In the genomic region with DNA sequence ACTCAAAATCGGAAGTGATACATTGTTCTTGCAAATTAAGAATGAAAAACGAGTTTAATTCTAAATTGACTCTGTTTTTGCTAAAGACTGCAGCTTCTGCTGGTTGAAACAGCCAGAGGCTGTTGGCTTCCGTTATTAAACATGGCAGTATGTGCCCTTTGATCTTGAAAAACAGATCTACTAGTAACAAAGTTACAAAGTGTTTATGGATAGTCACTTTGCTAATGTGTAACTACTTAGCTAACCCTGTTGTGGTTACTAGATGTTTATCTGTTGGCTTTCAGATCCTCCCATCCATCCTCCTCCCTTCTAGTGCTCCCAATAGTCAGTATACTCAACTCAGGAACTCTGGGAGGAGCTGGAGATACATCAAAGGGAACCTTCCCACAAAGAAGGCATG, we compare ENCODE assay signal across 24 mouse cellular contexts. TPM values are rescaled to one million over a fixed set of nuclear protein-coding genes. Genes with fewer than 3 reads are reported as not detected.
DNase-seq lines count a peak whose midpoint lies in the region; ATAC-seq lines count a peak whose summit lies in the region.
"Had no signal": no experiment of that assay in that cellular context is flagged by ENCODE, and none has a peak within 500 bp of the region (broad histone marks: within the 10 kb centered on the region; RNA-seq: fewer than 3 reads in every experiment).

No protein-coding gene starts in this region.

- H3K36me3 ChIP-seq in liver, embryonic 16.5 days (ENCODE audit: control insufficient read depth, insufficient read depth), result no peaks in the 10 kb centered on the region
- no peaks in the 10 kb centered on the region for H3K36me3 ChIP-seq in limb, embryonic 10.5 days
- H3K36me3 ChIP-seq: forebrain, embryonic 10.5 days; heart, embryonic 10.5 days; heart, embryonic 13.5 days had no signal

- 38% methylated on average over 3 of the region's 3 CpGs for WGBS in liver, embryonic 16.5 days (ENCODE audit: insufficient replicate concordance)
- 59% methylated on average over 3 of the region's 3 CpGs for WGBS in limb, embryonic 10.5 days

- no peak overlapping the region for H3K9ac ChIP-seq in liver, embryonic 16.5 days (ENCODE audit: low read depth, low read length)
- H3K9ac ChIP-seq: forebrain, embryonic 13.5 days; heart, embryonic 13.5 days; hindbrain, embryonic 14.5 days had no signal

- no peaks in the 10 kb centered on the region for H3K27me3 ChIP-seq in liver, embryonic 16.5 days (ENCODE audit: control insufficient read depth, insufficient read depth, low read depth, low read length)
- H3K27me3 ChIP-seq in limb, embryonic 10.5 days (ENCODE audit: low read depth, poor library complexity, severe bottlenecking), result no peaks in the 10 kb centered on the region
- H3K27me3 ChIP-seq: forebrain, embryonic 13.5 days; heart, embryonic 13.5 days had no signal

- no peak overlapping the region for H3K4me2 ChIP-seq in liver, embryonic 16.5 days (ENCODE audit: low read depth, low read length)
- H3K4me2 ChIP-seq: forebrain, embryonic 13.5 days; heart, embryonic 13.5 days; hindbrain, embryonic 14.5 days had no signal

- H3K9me3 ChIP-seq in liver, embryonic 16.5 days (replicated peaks; ENCODE audit: control insufficient read depth, low read length), result no peaks in the 10 kb centered on the region
- no peaks in the 10 kb centered on the region for H3K9me3 ChIP-seq in limb, embryonic 10.5 days (replicated peaks)
- H3K9me3 ChIP-seq: forebrain, embryonic 10.5 days; forebrain, embryonic 13.5 days; heart, embryonic 10.5 days; heart, embryonic 13.5 days had no signal

- no peak overlapping the region for H3K27ac ChIP-seq in liver, embryonic 16.5 days (ENCODE audit: low read length)
- H3K27ac ChIP-seq in limb, embryonic 10.5 days, result no peak overlapping the region
- H3K27ac ChIP-seq: forebrain, embryonic 10.5 days; forebrain, embryonic 13.5 days; heart, adult 2 months; heart, embryonic 10.5 days; heart, embryonic 13.5 days; hindbrain, embryonic 14.5 days had no signal

- DNase-seq in kidney, adult 9 months, result peak; percentile 61
- no peak for DNase-seq in kidney, postnatal 4 days
- no peak for DNase-seq in liver
- no peak for DNase-seq in limb, embryonic 10.5 days (ENCODE audit: low spot score)
- DNase-seq in yolk sac, embryonic 10.5 days (ENCODE audit: low spot score), result no peak
- DNase-seq: adrenal gland, postnatal 10 days; adrenal gland, postnatal 36 days; B cell, adult 2 months; cerebellum, adult 18-20 months; cerebellum, adult 9-10 months; cerebellum, postnatal 14 days; gastrocnemius, postnatal 10 days; gastrocnemius, postnatal 36 days; heart, adult 2 months; heart, postnatal 14 days; heart, postnatal 4 days had no signal

- ATAC-seq in liver, embryonic 16.5 days (ENCODE audit: low read depth), result peak; percentile 41; the same call in 1 of the 2 replicates
- ATAC-seq in CD4-positive, CD25-positive, alpha-beta regulatory T cell, adult 4 months, result peak; percentile 43
- ATAC-seq: forebrain, embryonic 13.5 days; forebrain, embryonic 16.5 days had no signal

- no peaks in the 10 kb centered on the region for H3K4me1 ChIP-seq in liver, embryonic 16.5 days (ENCODE audit: control insufficient read depth, low read depth, low read length)
- H3K4me1 ChIP-seq in limb, embryonic 10.5 days, result no peaks in the 10 kb centered on the region
- H3K4me1 ChIP-seq: forebrain, embryonic 13.5 days; heart, embryonic 10.5 days; heart, embryonic 13.5 days had no signal

- no peak overlapping the region for H3K4me3 ChIP-seq in liver, embryonic 16.5 days (ENCODE audit: low read depth, low read length)
- H3K4me3 ChIP-seq in limb, embryonic 10.5 days, result no peak overlapping the region
- H3K4me3 ChIP-seq: forebrain, embryonic 10.5 days; forebrain, embryonic 13.5 days; heart, adult 2 months; heart, embryonic 10.5 days; heart, embryonic 13.5 days had no signal

RNA-seq across cellular contexts. Expression of a gene that starts 27.4 kb away (rescaled TPM):
- polyA plus RNA-seq in liver, embryonic 16.5 days (2015; fragmentation: Nextera tagmentation; extraction: Ambion mirVana), result 0.02 and 0.05 TPM in 2 replicates
- 10 to 100 TPM; 34.7 to 38.8 TPM for polyA plus RNA-seq in CD4-positive, CD25-positive, alpha-beta regulatory T cell, adult 4 months (2017; shearing (Covaris generic))
- polyA plus RNA-seq in limb, embryonic 10.5 days (2016; fragmentation: Nextera tagmentation; extraction: Ambion mirVana), result not detected in 2 replicates
- polyA plus RNA-seq: heart, embryonic 10.5 days; heart, embryonic 13.5 days had no signal

RNA-seq across cellular contexts. Expression of a gene that starts 41.3 kb away (rescaled TPM):
- polyA plus RNA-seq in liver, embryonic 16.5 days (2015; fragmentation: Nextera tagmentation; extraction: Ambion mirVana), result 7.5 and 7.7 TPM in 2 replicates
- polyA plus RNA-seq in CD4-positive, CD25-positive, alpha-beta regulatory T cell, adult 4 months (2017; shearing (Covaris generic)), result 10 to 100 TPM; 31.2 to 37.0 TPM
- 27.5 and 31.2 TPM in 2 replicates for polyA plus RNA-seq in limb, embryonic 10.5 days (2016; fragmentation: Nextera tagmentation; extraction: Ambion mirVana)

Comparison
In these comparisons a context has a peak if more than half of its experiments do, and no peak if none do; other contexts are left out.
1. RNA of a gene that starts 27.4 kb away (polyA plus RNA-seq): 34.7 to 38.8 TPM in CD4-positive, CD25-positive, alpha-beta regulatory T cell, adult 4 months; not detected in limb, embryonic 10.5 days and 0.02 to 0.05 TPM in liver, embryonic 16.5 days; every median in the first group is over 10 times any median in the second.